Mouse (Mus musculus): ENCODE measurements around the gene Ripor1. TPM values are rescaled to one million over a fixed set of nuclear protein-coding genes. Genes with fewer than 3 reads are reported as not detected.

Gene Ripor1
- polyA plus RNA-seq (2012; rRNA removed; ENCODE audit: low replicate concordance), result 27.0 and 36.9 TPM in 2 replicates

DNA sequence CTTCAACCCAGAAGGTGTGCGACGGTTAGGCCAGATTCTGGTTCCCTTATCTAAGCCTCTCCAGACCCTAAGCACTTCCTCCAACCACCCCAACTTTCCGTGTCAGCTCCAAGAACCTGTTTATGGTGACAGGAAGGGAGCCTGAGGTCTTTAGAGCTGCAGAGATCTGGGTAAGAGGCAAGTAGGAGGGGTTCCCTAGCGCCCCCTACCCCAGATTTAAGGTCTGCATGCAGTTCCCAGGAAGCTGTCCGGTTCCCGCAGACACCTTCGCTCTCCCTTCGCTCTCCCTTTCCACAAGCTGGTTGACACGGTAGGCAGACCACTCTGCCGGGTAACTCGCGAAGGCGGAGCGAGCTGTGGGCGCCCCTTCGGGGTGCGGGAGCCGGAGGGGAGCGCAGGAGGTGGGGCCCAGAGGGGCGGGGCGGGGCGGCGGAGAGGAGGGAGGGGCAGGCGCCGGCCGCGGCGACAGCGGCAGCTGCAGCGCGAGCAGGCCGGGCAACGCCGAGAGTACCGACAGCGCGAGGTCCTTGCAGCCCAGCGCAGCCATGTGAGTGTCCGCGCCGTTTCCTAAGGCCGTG lies at the start of gene Ripor1:
Ripor1 (plus strand) TSS at position 452 of the 578 bp plus-strand sequence.

DNA sequence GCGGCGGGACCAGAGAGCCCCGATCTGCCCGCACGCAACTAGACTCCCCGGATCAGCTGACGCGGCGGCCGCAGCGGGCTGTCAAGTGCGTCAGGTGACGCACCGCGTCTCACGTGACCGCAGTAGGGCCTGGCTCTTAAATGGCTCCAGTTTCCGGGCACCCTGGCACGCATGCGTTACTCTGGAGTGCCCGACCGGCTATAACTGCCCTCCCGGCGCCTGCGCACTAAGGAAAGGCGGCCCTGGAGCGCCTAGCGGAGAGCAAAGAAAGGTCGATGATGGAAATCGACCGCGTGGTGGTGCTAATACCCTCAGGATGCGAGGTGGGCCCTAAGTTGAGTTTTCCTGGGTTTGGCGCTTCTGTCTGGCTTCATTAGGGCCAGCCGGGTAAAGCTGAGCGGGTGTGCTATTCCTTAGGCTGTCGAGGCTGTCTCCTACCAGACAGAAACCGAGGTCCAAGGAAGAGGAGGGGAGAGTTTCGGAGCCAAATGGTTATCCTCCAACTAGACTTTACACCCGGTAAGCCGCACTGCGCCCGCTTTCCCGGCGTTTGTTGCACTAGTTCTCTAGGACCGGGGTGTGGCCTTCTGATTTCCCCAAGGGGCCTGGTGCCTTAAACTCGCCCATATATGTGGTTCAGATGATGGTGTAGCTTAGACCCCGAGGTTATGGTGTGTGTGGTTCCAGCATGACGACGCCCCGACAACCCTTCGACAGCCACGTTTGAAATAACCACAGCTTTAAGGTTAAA lies 38.9 kb upstream of the Ripor1 start, which contains the start of gene Atp6v0d1:
Atp6v0d1 (minus strand) TSS at position 96 of the 751 bp plus-strand sequence.

DNA sequence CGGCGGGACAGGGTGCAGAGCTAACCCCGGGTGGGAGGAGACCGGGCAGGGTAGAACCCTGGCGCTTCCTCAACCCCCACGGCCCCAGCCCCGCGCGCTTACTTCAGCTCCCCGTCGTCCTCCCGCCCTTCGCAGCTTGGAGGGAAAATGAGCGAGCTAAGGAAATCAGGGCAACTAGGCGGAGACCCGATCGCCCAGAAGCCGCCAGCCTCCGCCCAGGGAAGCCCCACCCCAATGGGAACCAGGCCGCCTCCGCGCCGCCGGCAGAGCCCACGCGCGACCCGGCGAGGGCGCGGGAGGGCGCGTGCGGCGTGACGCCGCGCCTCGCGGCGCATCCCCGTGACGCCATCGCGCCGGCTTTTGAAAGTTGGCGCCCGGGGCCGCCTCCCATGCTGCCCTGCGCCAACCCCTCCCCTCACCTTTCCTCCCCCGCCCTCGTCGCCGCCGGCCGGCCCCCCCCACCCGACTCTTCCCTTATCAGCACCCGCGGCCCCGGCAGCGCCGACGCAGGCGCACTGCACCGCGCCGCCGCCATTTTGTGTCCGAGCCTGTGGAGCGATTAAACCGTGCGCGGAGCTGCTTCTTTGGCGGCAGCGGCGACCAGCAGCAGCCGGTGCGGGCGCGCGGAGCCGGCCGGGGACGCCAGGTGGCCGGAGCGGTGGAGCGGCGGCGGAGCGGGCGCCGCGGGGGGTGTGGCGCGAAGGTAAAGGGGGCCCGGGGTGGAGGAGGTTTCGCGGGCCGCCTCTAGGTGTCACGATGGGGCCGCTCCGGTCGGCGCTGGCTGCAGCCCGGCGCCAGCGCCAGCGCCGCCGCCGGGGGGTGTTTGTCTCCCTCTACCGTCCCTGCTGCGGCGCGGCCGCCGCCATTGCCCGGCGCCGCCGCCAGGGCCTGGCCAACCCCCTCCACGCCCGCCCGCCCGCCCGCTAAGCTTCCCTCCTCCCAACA lies 31.2 kb downstream of the Ripor1 start, which contains the start of gene Ctcf:
Ctcf (plus strand) TSS at position 551 of the 945 bp plus-strand sequence.

DNA sequence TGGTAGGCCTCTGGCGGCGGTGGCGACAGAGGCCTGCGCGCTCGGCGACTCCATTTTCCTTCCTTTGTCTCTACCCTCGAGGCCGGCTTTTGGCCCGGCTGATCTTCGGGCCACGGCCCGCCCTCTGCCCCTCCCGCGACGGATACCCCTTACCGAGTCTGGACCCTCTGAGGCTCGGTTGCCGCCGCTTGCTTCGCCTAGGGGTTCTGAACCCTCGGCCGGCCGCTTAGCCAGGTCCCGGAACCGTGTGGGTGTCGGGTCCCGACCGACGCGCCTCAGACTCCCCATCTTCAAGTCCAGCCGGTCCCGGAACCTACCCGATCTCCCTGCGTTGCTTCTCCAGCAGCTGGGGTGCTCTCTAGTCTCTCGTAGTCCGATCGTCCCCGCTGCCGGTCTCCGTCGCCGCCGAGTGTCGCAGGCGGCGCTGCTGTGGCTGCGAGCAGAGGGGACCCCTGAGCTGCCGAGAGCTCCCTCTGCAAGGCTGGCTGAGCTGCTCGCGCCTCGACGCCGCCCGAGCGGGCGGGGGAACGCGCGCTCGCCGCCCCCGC lies 32.0 kb downstream of the Ripor1 start, which contains the start of gene Agrp:
Agrp (minus strand) TSS at position 431 of the 548 bp plus-strand sequence.

Other genes with a start within 250 kb of the Ripor1 start
- gene Plekhg4, start 232.0 kb upstream of the Ripor1 start, polyA plus RNA-seq (2012; rRNA removed; ENCODE audit: low replicate concordance), result 0.96 and 1.4 TPM in 2 replicates
- 0.22 and 0.29 TPM in 2 replicates for gene Kctd19, start 191.8 kb upstream of the Ripor1 start, polyA plus RNA-seq (2012; rRNA removed; ENCODE audit: low replicate concordance)
- gene Lrrc36, start 191.7 kb upstream of the Ripor1 start, polyA plus RNA-seq (2012; rRNA removed; ENCODE audit: low replicate concordance), result 1.2 and 2.4 TPM in 2 replicates
- gene Tppp3, start 133.7 kb upstream of the Ripor1 start, polyA plus RNA-seq (2012; rRNA removed; ENCODE audit: low replicate concordance), result 150 and 216 TPM in 2 replicates
- 57.4 and 64.6 TPM in 2 replicates for gene Zdhhc1, start 108.4 kb upstream of the Ripor1 start, polyA plus RNA-seq (2012; rRNA removed; ENCODE audit: low replicate concordance)
- 0.89 and 1.1 TPM in 2 replicates for gene Hsd11b2, start 86.5 kb upstream of the Ripor1 start, polyA plus RNA-seq (2012; rRNA removed; ENCODE audit: low replicate concordance)
- 97.3 and 171 TPM in 2 replicates for gene Atp6v0d1, start 39.2 kb upstream of the Ripor1 start, polyA plus RNA-seq (2012; rRNA removed; ENCODE audit: low replicate concordance)
- gene Ctcf, start 31.3 kb downstream of the Ripor1 start, polyA plus RNA-seq (2012; rRNA removed; ENCODE audit: low replicate concordance), result 11.3 and 19.0 TPM in 2 replicates
- 0.39 TPM in 1 of 2 replicates, not detected in the other for gene Agrp, start 32.1 kb downstream of the Ripor1 start, polyA plus RNA-seq (2012; rRNA removed; ENCODE audit: low replicate concordance)
- gene Carmil2, start 81.0 kb downstream of the Ripor1 start, polyA plus RNA-seq (2012; rRNA removed; ENCODE audit: low replicate concordance), result 13.1 and 40.2 TPM in 2 replicates
- 55.9 TPM in 2 replicates for gene Acd, start 95.8 kb downstream of the Ripor1 start, polyA plus RNA-seq (2012; rRNA removed; ENCODE audit: low replicate concordance)
- 19.0 and 20.4 TPM in 2 replicates for gene Pard6a, start 95.9 kb downstream of the Ripor1 start, polyA plus RNA-seq (2012; rRNA removed; ENCODE audit: low replicate concordance)
- 0.12 TPM in 1 of 2 replicates, not detected in the other for gene 4933405L10Rik, start 102.4 kb downstream of the Ripor1 start, polyA plus RNA-seq (2012; rRNA removed; ENCODE audit: low replicate concordance)
- gene Enkd1, start 103.0 kb downstream of the Ripor1 start, polyA plus RNA-seq (2012; rRNA removed; ENCODE audit: low replicate concordance), result 5.1 and 10.4 TPM in 2 replicates
- gene Gfod2, start 153.4 kb downstream of the Ripor1 start, polyA plus RNA-seq (2012; rRNA removed; ENCODE audit: low replicate concordance), result 7.4 and 11.3 TPM in 2 replicates
- gene Ranbp10, start 222.1 kb downstream of the Ripor1 start, polyA plus RNA-seq (2012; rRNA removed; ENCODE audit: low replicate concordance), result 30.2 and 35.5 TPM in 2 replicates
- not detected in 2 replicates for gene Tsnaxip1, start 222.5 kb downstream of the Ripor1 start, polyA plus RNA-seq (2012; rRNA removed; ENCODE audit: low replicate concordance)
- 13.7 and 18.8 TPM in 2 replicates for gene Cenpt, start 248.0 kb downstream of the Ripor1 start, polyA plus RNA-seq (2012; rRNA removed; ENCODE audit: low replicate concordance)
- 47.9 and 76.8 TPM in 2 replicates for gene Thap11, start 249.9 kb downstream of the Ripor1 start, polyA plus RNA-seq (2012; rRNA removed; ENCODE audit: low replicate concordance)

All from mammary gland, adult 2 months (tissue).